Mouse (Mus musculus): ENCODE data around the gene Tada3. TPM values are rescaled to one million over a fixed set of nuclear protein-coding genes. Genes with fewer than 3 reads are reported as not detected.

Tada3 gene
- polyA plus RNA-seq, 1 experiment from 2014 or later, result 16.5 TPM

DNA sequence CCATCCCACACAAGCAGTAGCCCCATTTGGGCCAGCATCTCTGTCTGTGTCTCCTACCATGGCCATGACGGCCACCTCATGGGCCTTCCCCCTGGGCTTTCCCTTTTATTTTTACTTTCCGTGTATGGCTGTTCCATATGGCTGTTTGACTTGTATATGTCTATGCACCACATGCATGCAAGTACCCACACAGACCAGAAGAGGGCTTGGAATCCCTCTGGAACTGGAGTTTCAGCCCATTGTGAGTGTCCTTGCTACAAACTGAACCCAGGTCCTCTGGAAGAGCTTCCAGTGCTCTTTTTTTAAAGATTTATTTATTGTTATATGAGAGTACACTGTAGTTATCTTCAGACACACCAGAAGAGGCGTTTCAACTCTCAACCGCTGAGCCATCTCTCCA is 16.2 kb downstream of the Tada3 start:
- no peak overlapping the region for H3K4me2 ChIP-seq (ENCODE audit: low read depth, low read length)
- no peaks in the 10 kb centered on the region for H3K27me3 ChIP-seq (ENCODE audit: control insufficient read depth, insufficient read depth, low read depth, low read length)
- no peaks in the 10 kb centered on the region for H3K36me3 ChIP-seq (ENCODE audit: control insufficient read depth, insufficient read depth)
- no peaks in the 10 kb centered on the region for H3K9me3 ChIP-seq (replicated peaks; ENCODE audit: control insufficient read depth, low read length)
- 67% methylated on average over 4 of the region's 4 CpGs for WGBS (ENCODE audit: insufficient replicate concordance)
- H3K9ac ChIP-seq (ENCODE audit: low read depth, low read length), result no peak overlapping the region
- H3K4me1 ChIP-seq (ENCODE audit: control insufficient read depth, low read depth, low read length), result no peaks in the 10 kb centered on the region
- no peak overlapping the region for H3K27ac ChIP-seq (ENCODE audit: low read length)
- no peak overlapping the region for H3K4me3 ChIP-seq (ENCODE audit: low read depth, low read length)
- ATAC-seq (ENCODE audit: low read depth), result no peak

DNA sequence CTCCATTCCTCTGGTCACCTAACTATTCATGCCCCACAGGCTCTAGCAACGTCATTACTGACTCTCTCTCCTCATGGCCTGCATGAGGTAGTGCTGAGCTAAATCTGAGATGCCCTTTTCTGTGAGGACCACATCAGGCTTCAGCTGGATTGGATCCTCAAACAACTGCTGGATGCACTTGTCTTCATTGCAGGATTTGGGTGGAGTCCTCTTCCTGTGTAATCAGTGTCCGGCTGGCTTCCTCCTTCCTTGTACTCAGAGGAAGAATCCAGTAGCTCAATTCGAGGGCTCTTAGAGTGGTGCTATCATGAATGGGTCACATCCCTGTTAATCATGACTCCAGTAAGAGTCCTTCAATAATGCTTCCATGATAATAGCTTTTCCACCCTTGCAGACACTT is 24.0 kb downstream of the Tada3 start:
- H3K36me3 ChIP-seq (ENCODE audit: control insufficient read depth, insufficient read depth), result no peaks in the 10 kb centered on the region
- no peak overlapping the region for H3K4me2 ChIP-seq (ENCODE audit: low read depth, low read length)
- no peak overlapping the region for H3K4me3 ChIP-seq (ENCODE audit: low read depth, low read length)
- no peaks in the 10 kb centered on the region; the same call in 1 of the 2 replicates for H3K4me1 ChIP-seq (ENCODE audit: control insufficient read depth, low read depth, low read length)
- no peaks in the 10 kb centered on the region for H3K27me3 ChIP-seq (ENCODE audit: control insufficient read depth, insufficient read depth, low read depth, low read length)
- ATAC-seq (ENCODE audit: low read depth), result no peak
- no peak overlapping the region for H3K27ac ChIP-seq (ENCODE audit: low read length)
- no peaks in the 10 kb centered on the region for H3K9me3 ChIP-seq (replicated peaks; ENCODE audit: control insufficient read depth, low read length)
- no peak overlapping the region for H3K9ac ChIP-seq (ENCODE audit: low read depth, low read length)
- 36% methylated on average over 3 of the region's 3 CpGs for WGBS (ENCODE audit: insufficient replicate concordance)

DNA sequence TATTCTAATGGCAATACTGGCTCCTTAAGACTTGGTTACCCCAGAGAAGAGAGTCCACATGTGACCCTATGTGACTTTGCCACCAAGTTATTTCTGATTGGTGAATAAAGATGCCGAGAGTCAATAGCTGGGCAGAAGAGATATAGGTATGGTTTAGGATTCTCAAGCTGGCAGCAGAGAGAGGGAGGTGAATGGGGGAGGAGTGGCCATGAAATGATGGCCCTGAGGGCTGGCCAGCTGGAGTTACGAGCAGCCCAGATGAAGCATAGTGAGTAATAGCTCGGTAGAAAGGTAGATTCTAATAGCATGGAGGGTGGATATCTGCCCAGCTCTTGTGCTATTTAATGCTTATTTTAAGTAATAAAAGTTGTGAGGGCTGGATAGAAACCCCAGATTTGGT is 24.9 kb downstream of the Tada3 start:
- Histone ChIP-seq H3K27ac (ENCODE audit: low read length) (no peak overlapping the region), H3K4me3 (ENCODE audit: low read depth, low read length) (no peak overlapping the region), H3K9me3 (replicated peaks; ENCODE audit: control insufficient read depth, low read length) (no peaks in the 10 kb centered on the region), H3K4me2 (ENCODE audit: low read depth, low read length) (no peak overlapping the region), H3K4me1 (ENCODE audit: control insufficient read depth, low read depth, low read length) (no peaks in the 10 kb centered on the region; the same call in 1 of the 2 replicates), H3K27me3 (ENCODE audit: control insufficient read depth, insufficient read depth, low read depth, low read length) (no peaks in the 10 kb centered on the region), H3K9ac (ENCODE audit: low read depth, low read length) (no peak overlapping the region), H3K36me3 (ENCODE audit: control insufficient read depth, insufficient read depth) (no peaks in the 10 kb centered on the region)
- no peak for ATAC-seq (ENCODE audit: low read depth)
- WGBS (ENCODE audit: insufficient replicate concordance), result 58% methylated on average over 3 of the region's 3 CpGs

DNA sequence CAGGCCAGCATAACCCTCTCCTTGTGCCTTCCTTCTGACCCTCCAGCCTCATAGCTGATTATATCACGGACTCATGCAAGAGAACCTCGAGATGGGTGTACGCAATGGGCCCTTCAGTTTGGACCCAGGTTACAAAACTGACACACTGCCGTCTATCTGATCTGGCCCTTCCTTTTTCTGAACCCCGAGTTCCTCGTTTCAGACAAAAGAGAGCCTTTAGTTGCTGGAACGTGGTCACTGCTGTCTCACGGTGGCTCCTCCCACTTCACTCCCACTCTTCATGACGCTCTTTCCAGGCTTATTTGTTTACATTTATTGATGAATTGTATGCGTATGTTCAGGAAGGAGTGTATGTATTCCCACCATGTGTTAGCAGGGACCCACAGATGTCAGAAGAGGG is 26.0 kb downstream of the Tada3 start:
- H3K27me3 ChIP-seq (ENCODE audit: control insufficient read depth, insufficient read depth, low read depth, low read length), result no peaks in the 10 kb centered on the region
- no peak overlapping the region for H3K4me2 ChIP-seq (ENCODE audit: low read depth, low read length)
- no peak for ATAC-seq (ENCODE audit: low read depth)
- 22% methylated on average over 10 of the region's 10 CpGs for WGBS (ENCODE audit: insufficient replicate concordance)
- no peak overlapping the region for H3K4me3 ChIP-seq (ENCODE audit: low read depth, low read length)
- no peaks in the 10 kb centered on the region for H3K36me3 ChIP-seq (ENCODE audit: control insufficient read depth, insufficient read depth)
- no peaks in the 10 kb centered on the region; the same call in 1 of the 2 replicates for H3K4me1 ChIP-seq (ENCODE audit: control insufficient read depth, low read depth, low read length)
- no peak overlapping the region for H3K27ac ChIP-seq (ENCODE audit: low read length)
- no peaks in the 10 kb centered on the region for H3K9me3 ChIP-seq (replicated peaks; ENCODE audit: control insufficient read depth, low read length)
- no peak overlapping the region for H3K9ac ChIP-seq (ENCODE audit: low read depth, low read length)

DNA sequence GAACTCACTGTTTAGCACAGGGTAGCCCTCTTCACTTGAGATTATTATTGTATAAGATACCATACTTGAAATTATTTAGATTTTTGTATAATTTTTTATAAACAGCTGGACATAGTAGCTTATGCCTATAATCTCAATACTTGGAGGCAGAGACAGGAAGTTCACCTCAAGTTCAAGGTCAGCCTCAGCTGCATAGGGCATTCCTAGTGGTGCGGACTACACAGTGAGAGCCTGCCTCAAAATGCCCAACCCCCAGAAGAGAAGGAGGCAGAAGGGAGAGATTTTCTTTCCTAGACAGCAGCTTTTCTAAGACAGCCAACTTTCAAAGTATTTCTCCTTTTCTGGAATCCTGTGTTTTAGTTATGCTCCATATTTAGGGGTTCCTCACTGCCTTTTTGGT is 26.5 kb downstream of the Tada3 start:
- Histone ChIP-seq H3K4me3 (ENCODE audit: low read depth, low read length) (no peak overlapping the region), H3K9me3 (replicated peaks; ENCODE audit: control insufficient read depth, low read length) (no peaks in the 10 kb centered on the region), H3K36me3 (ENCODE audit: control insufficient read depth, insufficient read depth) (no peaks in the 10 kb centered on the region), H3K4me2 (ENCODE audit: low read depth, low read length) (no peak overlapping the region), H3K9ac (ENCODE audit: low read depth, low read length) (no peak overlapping the region), H3K27me3 (ENCODE audit: control insufficient read depth, insufficient read depth, low read depth, low read length) (no peaks in the 10 kb centered on the region), H3K27ac (ENCODE audit: low read length) (no peak overlapping the region), H3K4me1 (ENCODE audit: control insufficient read depth, low read depth, low read length) (no peaks in the 10 kb centered on the region; the same call in 1 of the 2 replicates)
- no peak for ATAC-seq (ENCODE audit: low read depth)
- WGBS (ENCODE audit: insufficient replicate concordance), result 72% methylated on average over 1 of the region's 1 CpGs

DNA sequence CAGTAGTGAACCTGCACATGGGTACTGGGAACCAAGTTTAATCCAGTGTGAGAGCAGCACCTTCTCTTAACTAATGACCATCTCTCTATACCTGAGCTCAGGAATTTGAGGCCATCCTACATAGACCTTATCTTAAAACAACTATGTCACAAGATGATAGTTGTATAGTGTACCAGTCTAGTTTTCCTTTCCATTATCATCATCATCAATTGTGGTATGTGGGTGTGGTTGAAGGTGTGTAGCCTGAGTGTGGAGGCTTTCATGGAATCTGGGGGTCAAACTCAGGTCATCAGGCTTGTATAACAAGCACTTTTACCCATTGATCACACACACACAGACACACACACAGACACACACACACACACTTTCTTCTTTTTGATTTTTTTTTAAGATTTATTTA is 27.1 kb downstream of the Tada3 start:
- no peaks in the 10 kb centered on the region for H3K36me3 ChIP-seq (ENCODE audit: control insufficient read depth, insufficient read depth)
- no peak overlapping the region for H3K9ac ChIP-seq (ENCODE audit: low read depth, low read length)
- H3K27me3 ChIP-seq (ENCODE audit: control insufficient read depth, insufficient read depth, low read depth, low read length), result no peaks in the 10 kb centered on the region
- no peak for ATAC-seq (ENCODE audit: low read depth)
- H3K9me3 ChIP-seq (replicated peaks; ENCODE audit: control insufficient read depth, low read length), result no peaks in the 10 kb centered on the region
- H3K4me2 ChIP-seq (ENCODE audit: low read depth, low read length), result no peak overlapping the region
- no peak overlapping the region for H3K4me3 ChIP-seq (ENCODE audit: low read depth, low read length)
- no peak overlapping the region for H3K27ac ChIP-seq (ENCODE audit: low read length)
- H3K4me1 ChIP-seq (ENCODE audit: control insufficient read depth, low read depth, low read length), result no peaks in the 10 kb centered on the region; the same call in 1 of the 2 replicates

DNA sequence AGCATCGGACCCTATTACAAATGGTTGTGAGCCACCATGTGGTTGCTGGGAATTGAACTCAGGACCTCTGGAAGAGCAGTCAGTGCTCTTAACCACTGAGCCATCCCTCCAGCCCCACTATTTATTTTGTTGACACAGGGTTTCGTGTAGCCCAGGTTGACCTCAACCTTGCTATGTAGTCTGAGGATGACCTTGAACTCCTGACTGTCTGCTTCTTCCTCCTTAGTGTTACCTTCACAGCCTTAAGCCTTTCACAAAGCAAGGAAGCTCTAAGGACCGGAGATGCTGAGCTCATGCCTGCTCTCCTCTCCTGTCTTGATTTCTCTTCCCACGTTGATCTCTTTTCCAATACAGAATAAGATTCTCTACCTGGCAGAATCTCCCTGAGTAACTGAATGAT is 30.8 kb downstream of the Tada3 start:
- no peaks in the 10 kb centered on the region for H3K36me3 ChIP-seq (ENCODE audit: control insufficient read depth, insufficient read depth)
- H3K9me3 ChIP-seq (replicated peaks; ENCODE audit: control insufficient read depth, low read length), result no peaks in the 10 kb centered on the region

DNA sequence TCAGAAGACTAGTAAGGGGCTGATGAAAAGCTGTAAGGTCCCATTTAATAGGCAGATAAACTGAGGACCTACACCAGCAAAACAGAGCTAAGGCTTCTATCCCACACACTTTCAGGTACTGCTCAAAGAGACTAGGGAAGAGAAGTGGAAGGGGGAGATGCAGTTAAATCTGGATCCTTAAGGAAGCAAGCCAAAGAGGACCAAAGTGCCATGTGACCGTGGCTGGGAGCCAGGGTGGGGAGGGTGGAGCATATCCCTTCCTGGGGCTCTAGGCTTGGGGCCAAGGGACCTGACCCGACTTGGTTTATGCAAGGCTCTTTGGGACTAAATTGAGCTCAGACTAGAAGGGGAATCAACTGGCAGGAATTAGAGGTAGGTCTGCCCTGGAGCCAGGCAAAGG is 33.4 kb downstream of the Tada3 start:
- Histone ChIP-seq H3K27me3 (ENCODE audit: control insufficient read depth, insufficient read depth, low read depth, low read length) (no peaks in the 10 kb centered on the region), H3K4me1 (ENCODE audit: control insufficient read depth, low read depth, low read length) (peaks cover 2% of the 10 kb centered on the region; the same call in 1 of the 2 replicates), H3K27ac (ENCODE audit: low read length) (no peak overlapping the region), H3K9me3 (replicated peaks; ENCODE audit: control insufficient read depth, low read length) (no peaks in the 10 kb centered on the region), H3K4me3 (ENCODE audit: low read depth, low read length) (no peak overlapping the region; the same call in 1 of the 2 replicates), H3K36me3 (ENCODE audit: control insufficient read depth, insufficient read depth) (no peaks in the 10 kb centered on the region), H3K9ac (ENCODE audit: low read depth, low read length) (no peak overlapping the region), H3K4me2 (ENCODE audit: low read depth, low read length) (peak overlapping the region; percentile 70; the same call in 1 of the 2 replicates)
- WGBS (ENCODE audit: insufficient replicate concordance), result 40% methylated on average over 2 of the region's 2 CpGs
- peak; percentile 15; the same call in 1 of the 2 replicates for ATAC-seq (ENCODE audit: low read depth)

More for the DNA sequence above, 30.8 kb downstream of the Tada3 start:
- Histone ChIP-seq H3K4me2 (ENCODE audit: low read depth, low read length) (no peak overlapping the region), H3K4me1 (ENCODE audit: control insufficient read depth, low read depth, low read length) (peaks cover 2% of the 10 kb centered on the region; the same call in 1 of the 2 replicates), H3K9ac (ENCODE audit: low read depth, low read length) (no peak overlapping the region), H3K27me3 (ENCODE audit: control insufficient read depth, insufficient read depth, low read depth, low read length) (no peaks in the 10 kb centered on the region), H3K27ac (ENCODE audit: low read length) (no peak overlapping the region), H3K4me3 (ENCODE audit: low read depth, low read length) (no peak overlapping the region)
- no peak for ATAC-seq (ENCODE audit: low read depth)
- whole genome bisulfite sequencing (ENCODE audit: insufficient replicate concordance), result 56% methylated on average over 4 of the region's 4 CpGs

DNA sequence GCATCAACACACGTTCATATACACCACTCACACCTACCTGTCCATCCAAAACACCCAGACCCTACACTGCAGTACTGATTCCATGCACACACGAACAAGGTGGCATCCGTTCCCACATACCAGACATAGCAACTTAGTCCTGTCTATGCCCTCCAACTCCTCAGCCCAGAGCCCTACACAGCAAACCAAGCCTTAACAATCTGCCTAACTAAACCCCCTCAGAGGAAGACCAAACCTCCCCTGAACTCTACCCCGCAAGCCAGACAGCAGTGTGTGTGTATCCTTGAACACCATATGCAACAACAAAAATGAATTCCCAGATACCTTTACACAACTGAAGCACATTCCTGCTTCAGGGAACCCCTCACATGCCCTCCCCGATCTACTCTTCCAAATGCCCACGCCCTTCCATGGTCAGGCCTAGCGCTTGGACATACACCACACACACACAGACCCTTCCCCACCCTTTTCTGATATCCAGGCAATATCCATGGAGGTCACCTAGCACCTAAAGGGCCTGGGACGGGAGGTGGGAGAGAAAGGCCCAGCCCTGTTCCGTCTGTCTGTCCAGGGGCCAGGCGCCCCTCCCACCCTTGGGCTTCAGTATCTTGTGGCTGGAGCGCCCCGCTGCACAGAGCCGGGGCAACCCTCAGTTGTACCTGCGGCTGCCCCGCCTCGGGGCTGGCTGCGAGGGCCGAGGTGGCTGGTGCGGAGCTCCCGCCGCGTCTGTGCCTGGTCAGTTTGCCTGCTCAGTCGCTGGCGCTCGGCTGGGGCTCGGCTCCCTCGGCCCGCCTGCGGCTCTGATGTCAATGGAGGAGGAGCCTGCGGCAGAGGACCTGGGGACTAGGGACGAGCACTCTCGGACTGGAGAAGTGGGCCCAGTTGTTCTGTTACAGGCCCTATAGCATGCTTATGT is 34.2 kb downstream of the Tada3 start, which contains the start of gene Camk1:
Gene Camk1 (minus strand): TSS at position 808 of the 916 bp plus-strand sequence.
- peak; percentile 81 for ATAC-seq (ENCODE audit: low read depth)
- peak within 1 kb of the TSS; percentile 70 for H3K4me2 ChIP-seq (ENCODE audit: low read depth, low read length)
- 13% methylated on average over 32 of the region's 32 CpGs for WGBS (ENCODE audit: insufficient replicate concordance)
- H3K9me3 ChIP-seq (replicated peaks; ENCODE audit: control insufficient read depth, low read length), result no peaks in the 10 kb centered on the region
- peaks cover 2% of the 10 kb centered on the region; the same call in 1 of the 2 replicates for H3K4me1 ChIP-seq (ENCODE audit: control insufficient read depth, low read depth, low read length)
- H3K27me3 ChIP-seq (ENCODE audit: control insufficient read depth, insufficient read depth, low read depth, low read length), result no peaks in the 10 kb centered on the region
- peak within 1 kb of the TSS; percentile 64 for H3K9ac ChIP-seq (ENCODE audit: low read depth, low read length)
- H3K4me3 ChIP-seq (ENCODE audit: low read depth, low read length), result peak within 1 kb of the TSS; percentile 65
- H3K27ac ChIP-seq (ENCODE audit: low read length), result no peak within 1 kb of the TSS
- no peaks in the 10 kb centered on the region for H3K36me3 ChIP-seq (ENCODE audit: control insufficient read depth, insufficient read depth)

All from liver, embryonic 16.5 days (tissue).